Mouse (Mus musculus): Measurements from ENCODE around the gene Tm4sf5.

Tm4sf5 gene

DNA sequence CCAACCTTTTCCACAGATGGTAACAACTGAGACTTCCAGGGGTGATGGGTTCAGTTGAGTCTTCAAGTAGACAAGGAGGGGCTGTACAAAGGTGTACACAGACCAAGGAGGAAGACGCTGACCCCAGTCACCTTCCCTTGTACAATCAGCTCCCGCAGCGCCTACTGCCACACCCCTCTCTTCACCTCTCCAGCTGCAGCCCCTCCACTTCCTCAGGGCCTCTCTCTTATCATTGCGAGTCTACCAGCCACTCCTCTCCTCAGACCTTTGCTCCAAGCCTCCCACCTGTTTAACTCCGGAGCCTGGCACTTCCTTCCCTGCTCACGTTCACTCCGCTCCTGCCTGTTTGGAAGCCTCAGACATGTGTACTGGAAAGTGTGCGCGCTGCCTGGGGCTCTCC lies at the start of gene Tm4sf5:
Tm4sf5 (plus strand) TSS at position 275 of the 400 bp plus-strand sequence.
- DNase-seq (ENCODE audit: low read depth): no peak

DNA sequence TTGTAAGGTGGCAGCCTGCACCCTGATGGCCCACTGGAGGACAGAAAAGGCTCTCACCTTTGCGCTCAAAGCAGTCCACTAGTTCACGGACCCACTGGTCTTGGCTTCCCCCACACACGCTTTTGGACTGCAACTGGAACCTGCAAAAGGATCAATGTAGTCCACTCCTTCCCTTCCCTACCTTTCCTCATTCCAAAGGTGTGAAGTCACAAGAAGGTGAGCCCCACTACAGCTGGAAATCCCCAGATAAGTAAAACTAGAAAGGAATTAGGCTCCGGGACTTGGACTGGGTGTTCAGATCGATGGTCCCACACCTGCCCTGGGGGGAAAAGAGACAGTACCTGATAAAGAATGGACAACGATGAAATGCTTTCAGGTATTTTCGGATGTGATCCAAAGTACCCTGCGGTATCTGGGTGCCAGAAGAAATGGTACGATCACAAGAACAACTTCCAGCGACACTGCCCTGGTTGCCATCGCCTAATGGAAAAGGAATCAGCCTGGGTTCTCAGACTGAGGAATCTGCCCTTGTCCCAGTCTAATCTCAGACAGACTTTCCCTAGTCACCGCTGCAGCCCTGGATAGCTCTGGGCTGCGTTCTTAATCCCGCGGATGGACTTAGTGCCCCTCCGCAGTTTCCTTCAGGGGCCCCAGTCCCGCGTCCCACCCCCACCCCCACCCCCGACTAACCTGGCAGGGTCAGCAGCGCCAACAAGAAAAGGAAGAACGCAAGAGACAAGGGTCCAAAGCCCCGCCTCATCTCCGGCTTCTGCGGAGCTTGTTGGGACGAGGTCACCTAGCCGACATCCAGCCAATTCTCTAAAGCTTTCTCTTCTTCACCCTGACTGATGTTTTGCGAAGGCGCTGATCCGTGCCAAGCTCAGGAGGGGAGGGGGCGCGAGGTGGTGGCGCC lies 46.1 kb upstream of the Tm4sf5 start, which contains the start of gene Zmynd15:
Zmynd15 (plus strand) TSS at position 746 of the 913 bp plus-strand sequence.
- DNase-seq (ENCODE audit: low read depth): no peak

DNA sequence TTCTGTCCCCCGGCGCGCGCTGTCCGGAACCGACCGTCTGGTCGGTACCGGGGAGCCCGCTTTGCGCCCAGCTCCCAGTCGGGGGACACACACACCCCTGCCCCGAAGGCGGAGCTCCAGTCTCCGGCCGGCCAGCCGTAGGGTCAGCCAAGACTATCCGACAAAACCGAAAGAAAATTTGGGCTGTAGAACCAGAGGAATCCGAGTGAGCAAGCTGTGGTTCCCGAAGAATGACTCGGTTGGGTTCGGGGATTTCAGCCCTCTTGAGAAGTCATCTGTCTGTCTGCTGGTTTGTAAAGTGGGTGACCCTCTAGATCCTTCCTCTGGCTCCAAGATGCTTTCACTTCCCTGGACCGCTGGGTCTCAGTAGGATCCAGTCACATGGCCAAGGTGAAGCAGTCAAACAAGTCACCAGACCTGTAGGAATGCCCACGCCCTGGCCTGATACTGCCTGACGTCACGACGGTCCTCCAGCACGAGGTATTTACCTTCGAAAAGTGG lies 45.4 kb upstream of the Tm4sf5 start, which contains the start of gene Cxcl16:
Cxcl16 (minus strand) TSS at position 384 of the 501 bp plus-strand sequence.
- DNase-seq (ENCODE audit: low read depth): peak; percentile 47

DNA sequence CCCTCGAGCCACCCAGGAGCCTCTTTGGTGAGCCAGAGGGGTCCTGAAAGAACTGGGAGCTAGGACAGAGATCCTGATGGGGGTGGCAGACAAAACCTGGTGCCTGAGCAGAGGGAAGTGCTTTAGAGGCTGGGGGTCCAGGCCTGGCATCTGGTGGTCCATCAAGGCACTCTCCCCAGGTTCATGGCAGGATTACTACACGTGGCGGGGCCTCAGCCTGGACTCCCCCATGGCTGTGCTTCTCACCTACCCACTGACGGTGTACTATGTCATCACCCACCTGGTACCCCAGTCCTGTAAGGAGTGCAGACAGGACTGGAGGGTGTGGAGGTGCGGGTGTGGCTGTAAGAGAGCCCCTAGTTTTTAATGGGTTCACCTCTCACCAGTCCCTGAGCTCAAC lies 41.1 kb upstream of the Tm4sf5 start:
- DNase-seq (ENCODE audit: low read depth): no peak

DNA sequence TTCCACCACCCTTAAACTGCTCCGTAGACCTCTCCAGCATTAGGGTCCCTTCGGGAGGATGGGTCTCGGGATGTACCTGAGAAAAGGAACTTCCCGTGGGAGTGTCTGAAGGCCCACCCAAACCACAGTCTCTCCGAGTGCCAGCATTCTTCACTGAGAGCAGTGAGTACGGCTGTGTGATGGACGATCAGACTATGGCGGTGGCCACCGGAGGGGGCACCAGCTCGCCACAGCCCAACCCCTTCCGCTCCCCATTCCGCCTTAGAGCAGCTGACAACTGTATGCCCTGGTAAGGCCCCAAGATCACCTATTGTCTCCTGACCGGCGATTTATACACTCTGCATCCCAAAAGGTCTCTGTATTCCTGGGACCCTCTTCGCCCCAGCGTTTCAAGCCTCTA lies 39.8 kb upstream of the Tm4sf5 start:
- DNase-seq (ENCODE audit: low read depth): no peak

DNA sequence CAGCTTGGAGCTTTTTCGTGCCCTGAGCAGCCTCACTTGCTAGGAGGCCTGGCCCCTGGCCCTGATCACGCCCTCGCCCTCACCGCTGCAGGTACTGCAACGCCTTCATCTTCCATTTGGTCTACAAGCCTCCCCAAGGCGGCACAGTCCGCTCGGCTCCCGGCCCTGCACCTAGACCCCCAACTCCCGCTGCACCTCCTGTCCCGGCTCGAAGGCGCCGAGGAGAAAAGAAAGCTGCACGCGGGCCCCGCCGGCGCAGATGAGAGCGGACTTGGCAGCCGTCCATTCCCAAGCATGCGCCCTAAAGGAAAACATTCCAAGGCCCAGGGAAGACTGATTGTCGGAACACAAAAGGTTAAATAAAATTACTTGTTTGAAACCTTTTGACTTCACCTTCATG lies 39.2 kb upstream of the Tm4sf5 start:
- no peak for DNase-seq (ENCODE audit: low read depth)

DNA sequence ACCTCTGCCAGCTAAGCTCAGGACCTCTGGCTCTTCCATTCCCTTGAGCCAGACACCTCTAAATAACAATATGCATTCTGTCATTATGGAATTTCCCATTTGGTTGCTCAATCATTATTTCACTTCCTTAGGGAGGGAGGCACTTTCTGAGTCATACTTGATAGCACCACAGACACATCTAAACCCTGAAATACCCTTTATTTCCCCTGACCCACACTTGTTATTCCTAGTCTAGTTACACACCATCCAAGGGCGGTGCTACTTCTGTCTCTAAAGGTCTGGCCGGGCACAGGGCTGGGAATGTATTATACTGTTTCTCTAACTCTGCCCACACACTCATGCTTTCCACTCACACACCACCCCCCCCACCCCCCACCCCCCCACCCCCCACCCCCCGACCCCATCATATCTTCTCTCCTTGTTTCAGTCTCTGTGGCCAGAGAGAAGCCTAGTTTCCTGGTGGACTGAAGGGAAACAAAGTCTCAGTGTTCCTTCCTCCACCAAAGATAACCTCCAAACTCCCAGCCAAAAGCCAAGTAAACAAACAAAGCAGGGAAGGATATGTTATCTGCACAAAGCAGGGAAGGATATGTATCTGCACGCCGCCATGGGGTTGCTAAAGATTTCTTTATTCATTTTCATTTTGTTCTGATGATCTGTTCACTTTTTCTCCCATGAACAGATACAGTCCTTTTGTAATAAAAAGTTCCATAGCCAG lies 37.0 kb upstream of the Tm4sf5 start:
- no peak for DNase-seq (ENCODE audit: low read depth)

DNA sequence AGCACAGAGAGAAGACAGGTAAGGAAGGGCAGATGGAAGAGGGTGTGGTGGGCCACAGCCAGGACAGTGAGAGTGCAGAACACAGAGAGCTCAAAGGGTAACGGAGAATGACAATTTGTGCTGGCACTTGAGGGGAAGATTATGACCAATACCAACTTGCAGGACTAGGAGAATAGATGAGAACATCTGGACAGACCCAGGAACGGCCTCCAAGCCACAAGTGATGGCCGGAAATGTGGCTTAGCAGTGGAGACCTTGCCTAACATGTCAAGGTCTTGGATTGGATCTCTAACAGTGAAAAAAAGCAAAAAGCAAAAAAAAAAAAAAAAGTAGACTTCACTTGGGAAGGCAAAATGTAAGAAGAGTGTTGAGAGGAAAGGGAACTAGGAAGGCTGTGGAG lies 35.3 kb upstream of the Tm4sf5 start:
- no peak for DNase-seq (ENCODE audit: low read depth)

DNA sequence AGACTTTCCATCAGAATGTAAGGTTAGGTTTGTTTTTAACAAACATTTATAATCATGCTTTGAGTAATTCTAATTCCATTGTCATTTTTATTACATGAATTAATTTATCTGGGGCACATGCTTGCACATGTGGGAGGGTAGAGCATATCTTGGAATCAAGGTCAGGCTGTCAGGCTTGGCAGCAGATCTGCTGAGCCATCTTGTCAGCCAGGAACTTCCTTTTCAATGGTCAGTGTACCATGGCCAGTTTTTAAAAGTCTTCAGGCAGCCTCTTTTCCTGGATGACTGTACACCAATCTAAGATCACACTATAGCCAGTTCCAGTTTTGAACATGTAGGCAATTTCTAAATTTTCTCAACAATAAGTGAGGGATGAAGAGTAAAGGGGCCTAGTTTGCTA lies 32.3 kb upstream of the Tm4sf5 start:
- DNase-seq (ENCODE audit: low read depth): no peak

DNA sequence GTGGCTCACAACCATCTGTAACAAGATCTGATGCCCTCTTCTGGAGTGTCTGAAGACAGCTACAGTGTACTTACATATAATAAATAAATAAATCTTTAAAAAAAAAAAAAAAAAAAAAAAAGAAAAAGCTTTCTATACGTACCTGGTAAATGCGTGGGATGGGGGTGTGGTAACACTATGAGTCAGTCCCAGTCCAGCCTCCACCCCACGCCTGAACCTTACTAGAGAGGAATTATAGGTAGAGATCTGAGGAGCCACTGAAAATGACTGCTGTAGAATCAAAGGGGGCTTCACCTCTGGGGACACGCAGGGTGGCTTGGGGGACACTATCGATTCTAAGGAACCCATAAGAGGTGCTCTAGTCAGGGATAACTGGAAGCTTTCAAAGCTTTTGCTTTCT lies 31.8 kb upstream of the Tm4sf5 start:
- DNase-seq (ENCODE audit: low read depth): peak; percentile 66

DNA sequence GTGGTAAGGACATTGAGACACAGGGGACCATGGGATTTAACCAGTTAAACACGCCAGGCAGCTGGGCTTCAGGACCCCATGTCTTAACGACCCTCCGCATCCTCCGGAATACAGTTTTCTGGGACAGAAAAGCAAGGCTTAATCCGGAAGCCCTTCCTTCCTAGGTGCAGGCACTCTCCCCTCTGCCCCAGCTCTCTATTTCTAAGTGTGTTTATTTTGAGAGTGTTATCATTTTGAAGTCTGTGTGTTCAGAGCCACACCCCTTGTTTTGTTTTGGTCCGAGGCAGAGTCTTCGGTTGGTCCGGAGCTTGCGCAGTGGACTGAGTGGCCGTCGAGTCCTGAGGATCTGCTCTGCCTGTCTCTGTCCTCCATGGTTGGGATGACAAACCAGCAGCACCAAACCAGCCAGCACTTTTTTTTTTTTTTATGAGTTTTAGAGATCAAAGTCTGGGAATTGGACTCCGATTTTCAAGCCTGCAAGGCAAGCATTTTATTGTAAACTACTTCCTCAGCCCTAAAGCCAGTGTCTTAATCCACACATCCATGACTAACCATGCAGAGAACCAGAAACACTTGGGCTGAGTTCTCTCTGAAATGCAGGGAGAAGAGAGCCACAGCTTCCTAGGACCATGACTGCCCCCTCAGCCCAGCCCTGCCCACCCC lies 30.0 kb upstream of the Tm4sf5 start:
- DNase-seq (ENCODE audit: low read depth): no peak

DNA sequence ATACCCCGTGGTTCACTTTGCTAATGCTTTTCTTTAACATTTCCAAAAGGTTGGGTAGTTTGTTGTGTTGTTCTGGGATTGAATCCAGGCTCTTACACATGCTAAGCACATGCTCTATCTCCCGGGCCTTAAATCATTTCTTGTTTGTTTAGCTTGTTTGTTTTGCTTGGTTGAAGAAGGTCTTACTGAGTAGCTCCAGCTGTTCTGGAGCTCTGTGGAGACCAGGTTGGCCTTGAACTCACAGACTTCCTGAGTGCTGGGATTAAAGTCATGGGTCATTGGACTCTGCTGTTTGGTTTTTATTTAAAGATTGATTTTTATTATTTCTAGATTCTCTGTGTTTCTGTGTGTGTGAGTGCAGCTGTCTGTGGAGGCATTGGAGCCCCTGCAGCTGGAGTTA lies 19.5 kb upstream of the Tm4sf5 start:
- DNase-seq (ENCODE audit: low read depth): no peak

DNA sequence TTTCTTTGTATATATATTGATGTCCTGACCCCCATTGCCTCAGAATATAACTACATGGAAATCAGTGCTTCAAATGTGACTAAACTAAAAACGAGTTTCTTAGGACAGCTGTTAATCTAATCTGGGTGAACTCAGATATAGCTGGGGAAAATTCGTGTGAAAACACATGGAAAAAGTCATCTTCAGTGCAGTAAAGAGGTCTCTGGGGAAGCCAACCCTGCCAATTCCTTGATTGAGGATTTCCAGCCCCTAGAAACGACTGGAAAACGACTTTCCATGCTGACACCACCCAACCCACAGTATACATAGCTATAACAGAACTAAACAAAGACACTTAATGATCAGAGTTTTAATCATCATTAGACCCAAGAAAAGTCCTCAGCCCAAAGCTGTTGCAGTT lies 17.2 kb upstream of the Tm4sf5 start:
- no peak for DNase-seq (ENCODE audit: low read depth)

DNA sequence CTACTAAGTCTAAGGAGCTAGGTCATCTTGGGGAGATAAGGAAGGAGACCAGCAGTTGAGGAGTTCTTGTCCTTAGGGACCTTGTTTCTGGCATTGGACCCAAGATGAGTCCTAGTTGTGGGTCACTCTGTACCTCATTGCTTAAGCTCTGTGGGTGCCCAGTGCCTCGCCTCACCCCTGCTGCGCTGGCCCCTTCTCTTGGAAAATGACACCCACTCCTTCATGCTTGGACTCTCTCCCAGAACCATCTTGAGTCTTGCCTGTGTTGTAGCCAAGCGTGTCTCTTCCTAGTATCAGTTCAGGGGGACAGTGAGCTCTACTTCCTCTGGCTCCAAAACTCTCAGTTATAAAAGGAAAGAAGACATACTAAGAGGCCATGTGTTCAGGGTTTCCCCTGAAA lies 15.9 kb upstream of the Tm4sf5 start:
- no peak for DNase-seq (ENCODE audit: low read depth)

DNA sequence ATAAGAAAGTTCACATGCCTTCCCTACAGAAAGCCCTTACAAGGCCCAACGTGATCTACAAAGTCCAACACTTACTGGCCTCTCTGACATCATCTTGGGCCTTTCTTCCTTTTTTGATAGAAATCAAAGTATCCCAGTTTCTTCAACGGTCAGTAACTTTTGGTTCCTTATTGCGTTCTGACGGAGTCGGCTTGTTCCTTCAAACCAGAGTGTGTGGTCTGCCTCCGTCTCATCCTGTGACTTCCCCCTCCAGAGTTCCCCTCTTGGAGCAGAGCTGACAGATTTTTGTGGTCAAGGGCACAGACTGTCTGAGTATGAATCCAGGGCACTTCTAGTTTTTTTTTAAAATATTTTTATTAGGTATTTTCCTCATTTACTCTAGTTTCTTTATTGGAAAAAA lies 15.4 kb upstream of the Tm4sf5 start:
- DNase-seq (ENCODE audit: low read depth): no peak

DNA sequence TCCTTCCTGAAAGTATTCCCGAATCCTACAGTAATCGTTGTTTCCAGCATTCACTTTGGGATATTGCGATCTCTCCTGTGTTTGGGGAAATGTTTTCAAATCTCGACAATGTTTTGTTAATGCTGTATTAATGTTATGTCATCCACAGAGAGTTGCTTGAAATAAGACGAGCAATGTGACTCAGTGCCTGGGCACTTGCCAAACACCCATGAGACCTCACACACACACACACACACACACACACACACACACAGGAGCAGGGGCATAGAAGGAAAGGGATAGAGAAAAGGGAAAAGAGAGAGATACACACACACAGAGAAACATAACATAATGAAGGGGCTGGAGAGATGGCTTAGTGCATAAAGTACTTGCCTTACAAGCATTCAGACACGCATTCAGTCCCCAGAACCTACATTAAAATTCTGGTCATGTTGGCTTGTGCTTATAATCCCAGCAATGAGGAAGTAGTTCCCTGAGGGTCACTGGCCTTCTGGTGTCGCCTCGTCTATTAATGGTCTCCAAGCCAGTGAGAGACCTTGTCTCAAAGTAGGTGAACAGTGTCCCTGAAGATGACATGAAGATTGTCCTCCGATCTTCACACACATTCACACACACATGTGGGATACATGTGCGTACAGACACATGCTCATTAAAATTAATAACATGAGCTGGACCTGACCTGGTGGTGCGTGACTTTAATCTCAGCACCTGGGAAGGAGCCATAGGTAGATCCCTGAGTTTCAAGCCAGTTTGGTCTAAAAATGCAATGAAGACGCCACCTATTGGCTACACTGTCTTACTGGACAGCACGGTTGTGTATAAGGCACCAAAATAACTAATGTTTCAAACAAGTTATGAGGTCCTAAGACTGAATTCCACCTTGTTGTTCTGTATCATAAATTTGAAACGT lies 5.2 kb upstream of the Tm4sf5 start:
- DNase-seq (ENCODE audit: low read depth): peak; percentile 47

DNA sequence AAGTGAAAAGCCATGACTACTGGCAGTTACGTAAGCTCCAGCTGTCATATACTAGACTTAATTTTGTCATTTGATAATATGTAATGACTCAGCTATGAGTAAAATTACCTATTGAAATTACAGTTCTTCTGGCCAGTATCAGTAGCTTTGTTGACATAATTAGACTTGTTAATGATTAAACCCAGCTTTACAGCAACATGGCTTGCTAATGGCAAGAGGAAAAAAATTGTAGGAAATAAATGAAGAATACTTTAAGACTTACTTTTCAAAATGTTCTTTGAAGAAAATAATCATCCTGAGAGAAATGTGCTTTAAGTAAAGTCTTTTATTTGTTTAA lies 4.6 kb upstream of the Tm4sf5 start:
- DNase-seq (ENCODE audit: low read depth): no peak

DNA sequence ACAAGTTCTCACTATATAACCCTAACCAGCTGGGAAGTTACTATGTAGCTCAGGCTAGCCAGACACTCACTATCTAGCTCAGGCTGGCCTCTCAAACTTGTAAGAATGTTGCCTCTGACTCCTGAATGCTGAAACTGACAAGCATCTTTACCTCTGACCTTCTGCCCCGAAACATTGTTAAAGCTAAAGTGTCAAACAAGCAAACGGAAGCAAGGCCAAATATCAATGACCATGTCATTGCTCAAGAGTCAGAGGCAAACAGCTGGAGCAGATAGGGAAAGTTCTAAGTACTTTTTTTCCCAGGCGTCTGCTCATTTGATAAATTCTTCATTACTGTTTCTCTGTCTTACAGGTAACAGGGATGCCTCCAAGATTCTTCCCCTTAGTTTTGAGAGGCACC lies 3.0 kb upstream of the Tm4sf5 start:
- DNase-seq (ENCODE audit: low read depth): no peak

DNA sequence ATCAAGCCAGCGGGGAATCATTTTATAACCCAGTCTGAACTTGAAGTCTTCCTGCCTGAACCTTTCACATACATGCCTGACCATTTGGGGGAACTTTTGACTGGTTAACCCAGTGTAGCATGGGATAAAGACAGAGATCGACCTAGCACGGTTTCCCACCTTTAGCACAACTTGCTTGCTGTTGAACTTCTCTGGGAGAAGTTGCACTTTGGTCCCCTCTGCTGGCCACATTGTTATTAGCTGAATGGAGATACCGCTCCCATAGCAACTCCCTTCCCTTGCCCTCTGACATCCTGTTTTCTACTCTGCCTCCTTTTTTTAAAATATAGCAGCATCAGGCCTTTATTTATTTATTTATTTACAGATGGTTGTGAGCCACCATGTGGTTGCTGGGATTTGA lies 1.3 kb downstream of the Tm4sf5 start:
- peak; percentile 89 for DNase-seq (ENCODE audit: low read depth)

DNA sequence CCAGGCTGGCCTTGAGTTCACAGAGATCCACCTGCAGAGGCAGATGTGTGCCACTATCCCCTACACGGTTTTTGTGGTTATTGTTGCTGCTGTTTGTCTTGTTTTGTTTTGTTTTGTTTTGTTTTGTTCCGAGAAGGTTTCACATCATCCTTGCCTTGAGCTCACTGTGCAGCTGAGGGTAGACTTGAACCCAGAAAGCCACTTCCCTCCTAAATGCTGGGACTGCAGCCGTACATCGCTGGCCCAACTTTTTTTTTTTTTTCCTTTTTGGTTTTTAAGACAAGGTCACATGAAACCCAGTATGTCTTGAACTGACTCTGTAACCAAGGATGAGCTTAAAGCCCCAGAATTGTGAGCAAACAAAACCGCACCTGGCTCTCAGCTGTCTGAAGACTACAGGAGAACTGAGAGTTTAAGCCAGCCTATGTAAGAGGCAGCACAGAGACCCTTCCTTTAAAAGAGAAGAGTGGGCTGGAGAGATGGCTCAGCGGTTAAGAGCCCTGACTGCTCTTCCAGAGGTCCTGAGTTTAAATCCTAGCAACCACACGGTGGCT lies 2.0 kb downstream of the Tm4sf5 start:
- no peak for DNase-seq (ENCODE audit: low read depth)

All from induced T-regulatory cell, adult 2 months (primary cell).